Mouse (Mus musculus): Measurements from ENCODE around the gene Klrg1.

GRCm38 (mm10) chr6:122290253-122290652, 7.6 kb upstream of the Klrg1 start:
- TF ChIP-seq CTCF (IDR thresholded peaks at IDR 0.05; ENCODE audit: extremely low read depth, insufficient read depth, insufficient read length, insufficient replicate concordance) = no peak
- TF ChIP-seq POLR2A (IDR thresholded peaks at IDR 0.05; ENCODE audit: low read depth, low read length) = no peak
